Mouse (Mus musculus) liver, embryonic 14.5 days (tissue): ENCODE measurements around the gene Pcp4l1. TPM values are rescaled to one million over a fixed set of nuclear protein-coding genes. Genes with fewer than 3 reads are reported as not detected.
A peak's percentile ranks its signal among the peaks of the same experiment; 100 is the strongest.
"Not testable (repeated sequence)": the region's sequence is repeated elsewhere in the genome, so short reads cannot be mapped to it uniquely, and the experiment has no call there.

Experiments
- ATAC-seq: fragments of 200-750 bp; cut with Nextera tagmentation; 2 replicates; pipeline ENCODE4 v1.8.0; 2017; ENCODE audit warnings: moderate number of reproducible peaks, mild to moderate bottlenecking, moderate library complexity; ENCODE audit not compliant: insufficient read depth
- DNase-seq, 3 experiments: peaks; one replicate each; pipeline ENCODE4 v3.0.0-alpha.2; 2012 to 2013; ENCODE audit warnings: low read depth in 3 of 3, low spot score in 3 of 3
- H3K27ac ChIP-seq: fragments of 300-500 bp; sonication (generic); 2 replicates; pipeline ENCODE4 v1.5.1; 2014; ENCODE audit warnings: moderate library complexity, mild to moderate bottlenecking, control low read depth, inconsistent platforms
- H3K27me3 ChIP-seq: fragments of 300-500 bp; sonication (generic); 2 replicates; pipeline ENCODE4 v1.6.1; 2014; ENCODE audit warnings: mild to moderate bottlenecking, low read length, moderate library complexity; ENCODE audit not compliant: control insufficient read depth, insufficient read depth
- H3K36me3 ChIP-seq: fragments of 300-500 bp; sonication (generic); replicated peaks from 2 replicates; pipeline ENCODE4 v1.6.1; 2014; ENCODE audit warnings: low read depth; ENCODE audit not compliant: control insufficient read depth, insufficient read depth
- H3K4me1 ChIP-seq, 2 experiments: fragments of 200-500 bp in 1 of 2; fragments of 300-500 bp in 1 of 2; sonication (generic) in 1 of 2; replicated peaks; 2 replicates each; pipeline ENCODE4 v1.6.1; 2012 to 2014; ENCODE audit warnings: antibody characterized with exemption in 1 of 2, inconsistent platforms in 1 of 2, low read length in 1 of 2; ENCODE audit not compliant: control insufficient read depth in 2 of 2, insufficient read depth in 2 of 2
- H3K4me2 ChIP-seq: fragments of 300-500 bp; sonication (generic); 2 replicates; pipeline ENCODE4 v1.6.1; 2014; ENCODE audit warnings: low read depth, mild to moderate bottlenecking, control low read depth, moderate library complexity
- H3K4me3 ChIP-seq, 2 experiments: fragments of 200-500 bp in 1 of 2; fragments of 300-500 bp in 1 of 2; sonication (generic) in 1 of 2; 2 replicates each; pipeline ENCODE4 v1.5.1; 2012 to 2014; ENCODE audit warnings: low read depth in 2 of 2, low read length in 2 of 2, mild to moderate bottlenecking in 2 of 2, control low read depth in 1 of 2, inconsistent platforms in 1 of 2, moderate library complexity in 1 of 2; ENCODE audit not compliant: insufficient read depth in 1 of 2
- H3K9ac ChIP-seq: fragments of 300-500 bp; sonication (generic); replicated peaks from 2 replicates; pipeline ENCODE4 v1.6.1; 2014; ENCODE audit warnings: mild to moderate bottlenecking, control low read depth, moderate library complexity
- H3K9me3 ChIP-seq: fragments of 300-500 bp; sonication (generic); 2 replicates; pipeline ENCODE4 v1.6.1; 2016; ENCODE audit warnings: low read length, mixed read lengths; ENCODE audit not compliant: control insufficient read depth
- CTCF ChIP-seq: IDR thresholded peaks from 2 replicates; pipeline ENCODE4 v1.5.1; 2016; ENCODE audit warnings: antibody characterized with exemption, low read depth, control low read depth
- EP300 ChIP-seq: IDR thresholded peaks from 2 replicates; pipeline ENCODE4 v1.6.1; 2016; ENCODE audit warnings: antibody characterized with exemption, low read depth
- WGBS: fragments of 180-500 bp; shearing (Covaris S2); extraction: QIAGEN DNeasy Blood & Tissue Kit; methylation state at CpG from one replicate; pipeline ENCODE4 v1.1.7; 2014; ENCODE audit not compliant: insufficient replicate concordance; 5-methylcytosine and 5-hydroxymethylcytosine counted together
- polyA plus RNA-seq, 2 experiments: library from polyadenylated mRNA; depleted of rRNA in 1 of 2; stranded (reverse) in 1 of 2; unstranded in 1 of 2; fragments of >200 nt; fragmentation: Nextera tagmentation in 1 of 2; extraction: Ambion mirVana in 1 of 2; gene quantifications; 2 replicates each; pipeline versions ENCODE4 v1.2.1 to v1.2.3; 2012 to 2014

Pcp4l1 gene
- polyA plus RNA-seq, 2 experiments: 1.0 to 1.2 TPM

GRCm38 (mm10) chr1:171149974-171150760, 45.9 kb downstream of the Pcp4l1 start, which contains the start of the genes Sdhc and Mpz:
Sdhc (minus strand) TSS chr1:171150603.
Mpz (plus strand) TSS chr1:171150711.
- H3K4me2 ChIP-seq: peak within 1 kb of the TSS; percentile 87
- ATAC-seq: peak; percentile 96
- peak within 1 kb of the TSS; percentile 91 to 100 for H3K4me3 ChIP-seq
- under 1% methylated on average over 34 of the region's 34 CpGs for WGBS
- H3K27ac ChIP-seq: peak within 1 kb of the TSS; percentile 59
- no peaks in the 10 kb centered on the region for H3K27me3 ChIP-seq
- no peaks in the 10 kb centered on the region for H3K9me3 ChIP-seq
- peaks cover 4% of the 10 kb centered on the region for H3K36me3 ChIP-seq
- no peak for TF ChIP-seq CTCF
- no peak for TF ChIP-seq EP300
- peaks cover 6 to 15% of the 10 kb centered on the region in 2 experiments for H3K4me1 ChIP-seq
- peak; percentile 89 to 90 (median 90) for DNase-seq
- H3K9ac ChIP-seq: peak within 1 kb of the TSS; percentile 86

GRCm38 (mm10) chr1:171142981-171143380, 53.1 kb downstream of the Pcp4l1 start:
- not testable (repeated sequence) for H3K4me2 ChIP-seq, H3K4me1 ChIP-seq, H3K9ac ChIP-seq, H3K27ac ChIP-seq, ATAC-seq, H3K9me3 ChIP-seq, H3K4me3 ChIP-seq, H3K27me3 ChIP-seq, DNase-seq
- 85% methylated on average over 9 of the region's 11 CpGs for WGBS
- peaks cover 32% of the 10 kb centered on the region for H3K36me3 ChIP-seq

GRCm38 (mm10) chr1:171137486-171138155, 58.4 kb downstream of the Pcp4l1 start:
- ATAC-seq, H3K4me1 ChIP-seq, H3K9ac ChIP-seq, H3K27me3 ChIP-seq, H3K4me3 ChIP-seq, H3K9me3 ChIP-seq, DNase-seq, H3K27ac ChIP-seq, H3K4me2 ChIP-seq: not testable (repeated sequence)
- 84% methylated on average over 8 of the region's 8 CpGs for WGBS
- H3K36me3 ChIP-seq: peaks cover 40% of the 10 kb centered on the region

- H3K36me3 ChIP-seq: peaks cover 43% of the 10 kb centered on the region
- H3K27ac ChIP-seq: no peak overlapping the region
- no peak overlapping the region for H3K4me3 ChIP-seq
Measured at GRCm38 (mm10) chr1:171135600-171135999, 60.5 kb downstream of the Pcp4l1 start.

GRCm38 (mm10) chr1:171130971-171131370, 65.1 kb downstream of the Pcp4l1 start:
- no peaks in the 10 kb centered on the region for H3K27me3 ChIP-seq
- ATAC-seq (no peak), DNase-seq (no peak)
- peaks cover 34% of the 10 kb centered on the region for H3K36me3 ChIP-seq
- no peaks in the 10 kb centered on the region for H3K9me3 ChIP-seq
- no peak overlapping the region for H3K4me3 ChIP-seq
- no peak overlapping the region for H3K4me2 ChIP-seq
- no peak for TF ChIP-seq CTCF
- no peak for TF ChIP-seq EP300
- WGBS: 63% methylated on average over 1 of the region's 1 CpGs
- H3K4me1 ChIP-seq: peaks cover 0 to 3% of the 10 kb centered on the region in 2 experiments; a peak in 2 of 4 replicates
- no peak overlapping the region for H3K9ac ChIP-seq
- no peak overlapping the region for H3K27ac ChIP-seq

More at GRCm38 (mm10) chr1:171135600-171135999, 60.5 kb downstream of the Pcp4l1 start:
- no peak overlapping the region for H3K9ac ChIP-seq
- ATAC-seq: no peak
- WGBS: 85% methylated on average over 2 of the region's 2 CpGs
- DNase-seq: no peak
- no peaks in the 10 kb centered on the region for H3K27me3 ChIP-seq
- peaks cover 0 to 3% of the 10 kb centered on the region in 2 experiments; a peak in 2 of 4 replicates for H3K4me1 ChIP-seq
- no peak overlapping the region for H3K4me2 ChIP-seq
- TF ChIP-seq CTCF (no peak), EP300 (no peak)
- no peaks in the 10 kb centered on the region for H3K9me3 ChIP-seq
